Mouse (Mus musculus): ENCODE measurements around the gene Sfta2.

DNA sequence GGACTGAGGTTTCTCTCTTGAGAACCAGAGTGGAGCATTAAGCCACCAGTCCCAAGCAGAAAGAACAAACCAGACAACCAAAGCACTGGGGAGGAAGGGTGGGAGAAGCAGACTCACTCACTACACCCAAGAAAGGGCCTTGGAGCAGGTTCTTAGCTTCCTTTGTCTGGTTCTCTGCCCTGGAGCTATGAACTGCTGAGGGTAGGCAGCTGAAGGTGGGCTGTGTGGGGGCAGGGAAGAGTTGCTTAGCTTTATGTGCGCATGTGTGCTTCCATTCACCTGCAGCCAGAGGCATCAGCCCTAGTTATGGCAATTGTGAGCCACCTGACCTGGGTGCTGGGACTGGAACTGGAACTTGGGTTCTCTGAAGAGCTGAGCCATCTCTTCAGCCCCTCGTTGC, 51.7 kb downstream of the Sfta2 start:
- no peak for TF ChIP-seq TAL1 (IDR thresholded peaks at IDR 0.05; ENCODE audit: low read length)
- no peak for TF ChIP-seq GATA1 (IDR thresholded peaks at IDR 0.05; ENCODE audit: low read length)
